Mouse (Mus musculus) hindbrain, postnatal 0 days (tissue): ENCODE measurements around the gene Acot1. TPM values are rescaled to one million over a fixed set of nuclear protein-coding genes. Genes with fewer than 3 reads are reported as not detected.
A peak's percentile ranks its signal among the peaks of the same experiment; 100 is the strongest.

ENCODE experiments used
- ATAC-seq: fragments of 200-750 bp; cut with Nextera tagmentation; 2 replicates; pipeline ENCODE4 v1.8.0; 2017; ENCODE audit warnings: mild to moderate bottlenecking, moderate TSS enrichment, moderate library complexity
- DNase-seq: peaks from one replicate; pipeline ENCODE4 v3.0.0-alpha.2; 2015; ENCODE audit warnings: low spot score
- H3K27ac ChIP-seq: fragments of 300-500 bp; sonication (generic); 2 replicates; pipeline ENCODE4 v1.5.1; 2014; ENCODE audit warnings: mild to moderate bottlenecking
- H3K27me3 ChIP-seq: fragments of 300-500 bp; sonication (generic); 2 replicates; pipeline ENCODE4 v1.6.1; 2014; ENCODE audit warnings: low read length, mixed read lengths; ENCODE audit not compliant: insufficient read depth
- H3K36me3 ChIP-seq: fragments of 300-500 bp; sonication (generic); 2 replicates; pipeline ENCODE4 v1.6.1; 2014; ENCODE audit warnings: low read length, mixed read lengths; ENCODE audit not compliant: insufficient read depth
- H3K4me1 ChIP-seq: fragments of 300-500 bp; sonication (generic); 2 replicates; pipeline ENCODE4 v1.6.1; 2014; ENCODE audit warnings: antibody characterized with exemption, low read length, mixed read lengths; ENCODE audit not compliant: insufficient read depth
- H3K4me2 ChIP-seq: fragments of 300-500 bp; sonication (generic); 2 replicates; pipeline ENCODE4 v1.6.1; 2014; ENCODE audit warnings: low read depth, mild to moderate bottlenecking, low read length, moderate library complexity, mixed read lengths
- H3K4me3 ChIP-seq: fragments of 300-500 bp; sonication (generic); 2 replicates; pipeline ENCODE4 v1.5.1; 2014; ENCODE audit warnings: low read length
- H3K9ac ChIP-seq: fragments of 300-500 bp; sonication (generic); replicated peaks from 2 replicates; pipeline ENCODE4 v1.6.1; 2014; ENCODE audit warnings: mild to moderate bottlenecking, low read length, moderate library complexity, mixed read lengths
- H3K9me3 ChIP-seq: fragments of 300-500 bp; sonication (generic); 2 replicates; pipeline ENCODE4 v1.6.1; 2016; ENCODE audit warnings: low read length, mixed read lengths
- CTCF ChIP-seq: IDR thresholded peaks from 2 replicates; pipeline ENCODE4 v1.5.1; 2016; ENCODE audit warnings: antibody characterized with exemption, control low read depth, low read depth
- WGBS: fragments of 180-500 bp; shearing (Covaris S2); extraction: QIAGEN DNeasy Blood & Tissue Kit; methylation state at CpG from one replicate; pipeline ENCODE4 v1.1.7; 2014; 5-methylcytosine and 5-hydroxymethylcytosine counted together
- polyA plus RNA-seq: library from polyadenylated mRNA; unstranded; fragments of >200 nt; fragmentation: Nextera tagmentation; extraction: Ambion mirVana; gene quantifications from 2 replicates; pipeline ENCODE4 v1.2.1, GENCODE M21; 2015
- total RNA-seq: library from RNA; depleted of rRNA; stranded (reverse); fragments of >200 nt; gene quantifications from 2 replicates; pipeline ENCODE4 v1.2.3, GENCODE M21; 2014

Gene Acot1
- total and polyA plus RNA-seq, 2 experiments from 2014 or later: 172 to 178 TPM

- ATAC-seq: no peak
- TF ChIP-seq CTCF: no peak
- no peaks in the 10 kb centered on the region for H3K36me3 ChIP-seq
These were observed 8.9 kb upstream of the Acot1 start for GRCm38 (mm10) chr12:84000418-84000817.

GRCm38 (mm10) chr12:84003866-84004265, 5.4 kb upstream of the Acot1 start:
- 84% methylated on average over 1 of the region's 1 CpGs for WGBS
- 0 out of 2 replicates have a peak, but pooled peaks cover 3% of the 10 kb centered on the region for H3K9me3 ChIP-seq
- no peak for TF ChIP-seq CTCF

More at GRCm38 (mm10) chr12:84000418-84000817, 8.9 kb upstream of the Acot1 start:
- no peak overlapping the region for H3K27ac ChIP-seq
- 90% methylated on average over 3 of the region's 3 CpGs for WGBS
- H3K9ac ChIP-seq: no peak overlapping the region
- no peaks in the 10 kb centered on the region for H3K27me3 ChIP-seq
- no peak for DNase-seq
- no peak overlapping the region for H3K4me2 ChIP-seq
- 0 out of 2 replicates have a peak, but pooled peaks cover 3% of the 10 kb centered on the region for H3K9me3 ChIP-seq
- H3K4me3 ChIP-seq: no peak overlapping the region
- H3K4me1 ChIP-seq: peaks cover 4% of the 10 kb centered on the region; the same call in 1 of the 2 replicates

GRCm38 (mm10) chr12:84008251-84008650, 1.0 kb upstream of the Acot1 start:
- Histone ChIP-seq H3K27ac (peak overlapping the region; percentile 82), H3K4me2 (peak overlapping the region; percentile 56), H3K9me3 (no peaks in the 10 kb centered on the region), H3K4me3 (no peak overlapping the region), H3K9ac (no peak overlapping the region), H3K27me3 (no peaks in the 10 kb centered on the region), H3K36me3 (no peaks in the 10 kb centered on the region), H3K4me1 (peaks cover 10% of the 10 kb centered on the region)
- 88% methylated on average over 8 of the region's 12 CpGs for WGBS
- no peak for ATAC-seq
- no peak for DNase-seq
- no peak for TF ChIP-seq CTCF

More at GRCm38 (mm10) chr12:84003866-84004265, 5.4 kb upstream of the Acot1 start:
- Histone ChIP-seq H3K4me2 (no peak overlapping the region), H3K4me3 (no peak overlapping the region), H3K27ac (no peak overlapping the region), H3K36me3 (no peaks in the 10 kb centered on the region), H3K9ac (no peak overlapping the region), H3K4me1 (no peaks in the 10 kb centered on the region), H3K27me3 (no peaks in the 10 kb centered on the region)
- DNase-seq: no peak
- ATAC-seq: no peak

GRCm38 (mm10) chr12:84008729-84009128, 561 bp upstream of the Acot1 start:
- DNase-seq (no peak), ATAC-seq (peak; percentile 36; the same call in 1 of the 2 replicates)
- no peak for TF ChIP-seq CTCF
- H3K4me1 ChIP-seq: peaks cover 10% of the 10 kb centered on the region
- no peaks in the 10 kb centered on the region for H3K27me3 ChIP-seq
- 36% methylated on average over 8 of the region's 8 CpGs for WGBS
- H3K9me3 ChIP-seq: no peaks in the 10 kb centered on the region
- peak overlapping the region; percentile 82 for H3K27ac ChIP-seq
- peak overlapping the region; percentile 45 for H3K4me3 ChIP-seq
- H3K36me3 ChIP-seq: no peaks in the 10 kb centered on the region
- H3K9ac ChIP-seq: no peak overlapping the region
- H3K4me2 ChIP-seq: peak overlapping the region; percentile 56

- Histone ChIP-seq H3K4me1 (peaks cover 10% of the 10 kb centered on the region), H3K4me3 (peak overlapping the region; percentile 45), H3K27me3 (no peaks in the 10 kb centered on the region), H3K4me2 (peak overlapping the region; percentile 56), H3K9ac (peak overlapping the region; percentile 0; the same call in 1 of the 2 replicates), H3K9me3 (no peaks in the 10 kb centered on the region), H3K36me3 (no peaks in the 10 kb centered on the region), H3K27ac (peak overlapping the region; percentile 82)
- no peak for DNase-seq
- 59% methylated on average over 3 of the region's 3 CpGs for WGBS
- TF ChIP-seq CTCF: no peak
- no peak for ATAC-seq
These were observed 911 bp downstream of the Acot1 start for GRCm38 (mm10) chr12:84010201-84010600.

GRCm38 (mm10) chr12:84011251-84012040, 2.2 kb downstream of the Acot1 start:
- H3K36me3 ChIP-seq: no peaks in the 10 kb centered on the region
- 14% methylated on average over 12 of the region's 12 CpGs for WGBS
- TF ChIP-seq CTCF: no peak; the same call in 1 of the 2 replicates
- peak overlapping the region; percentile 56 for H3K4me2 ChIP-seq
- peak; percentile 96 for DNase-seq
- peak overlapping the region; percentile 82 for H3K27ac ChIP-seq
- no peaks in the 10 kb centered on the region for H3K9me3 ChIP-seq
- no peaks in the 10 kb centered on the region for H3K27me3 ChIP-seq
- ATAC-seq: peak; percentile 85
- H3K9ac ChIP-seq: 0 out of 2 replicates have a peak overlapping the region, but pooled peaks have one; percentile 38
- peak overlapping the region; percentile 45 for H3K4me3 ChIP-seq
- H3K4me1 ChIP-seq: peaks cover 10% of the 10 kb centered on the region

GRCm38 (mm10) chr12:84013130-84013529, 3.8 kb downstream of the Acot1 start:
- WGBS: 61% methylated on average over 6 of the region's 6 CpGs

More at GRCm38 (mm10) chr12:84013130-84013529, 3.8 kb downstream of the Acot1 start:
- Histone ChIP-seq H3K9ac (no peak overlapping the region), H3K4me3 (no peak overlapping the region), H3K27ac (no peak overlapping the region), H3K4me1 (peaks cover 10% of the 10 kb centered on the region), H3K27me3 (no peaks in the 10 kb centered on the region), H3K9me3 (no peaks in the 10 kb centered on the region), H3K36me3 (no peaks in the 10 kb centered on the region), H3K4me2 (peak overlapping the region; percentile 56)
- peak; percentile 40 for DNase-seq
- TF ChIP-seq CTCF: peak; percentile 64
- ATAC-seq: no peak
